In the genomic region with DNA sequence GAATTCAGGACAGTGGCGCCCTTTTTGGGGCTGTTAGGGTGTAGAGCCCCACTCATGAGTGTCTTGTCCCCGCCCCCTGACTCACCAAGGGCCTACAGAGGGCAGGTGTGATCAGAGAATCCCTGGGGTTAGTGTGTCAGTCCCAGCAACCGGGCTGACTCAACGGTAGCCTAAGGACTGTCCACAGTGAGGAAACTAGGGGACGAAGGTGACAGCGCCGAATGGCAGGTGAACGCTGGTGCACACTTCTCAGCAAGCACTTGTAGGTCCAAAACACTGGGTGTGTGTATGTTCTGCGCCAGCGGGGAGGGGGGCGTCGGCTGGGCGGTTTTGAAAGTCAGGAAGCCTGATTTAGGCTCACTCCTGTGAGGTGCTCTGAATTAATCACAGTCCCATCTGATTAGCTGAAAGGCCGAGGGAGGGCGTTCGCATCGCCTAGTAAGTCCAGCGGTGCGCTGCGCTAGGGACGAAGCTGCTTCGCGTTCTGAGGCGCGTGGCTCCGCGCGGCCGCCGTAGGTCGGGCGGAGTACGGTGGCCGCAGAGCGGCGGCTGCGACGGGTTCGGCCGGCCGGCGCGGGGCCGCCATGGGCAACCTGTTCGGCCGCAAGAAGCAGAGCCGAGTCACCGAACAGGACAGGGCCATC, we compare ENCODE assay signal across 8 mouse cellular contexts. TPM values are rescaled to one million over a fixed set of nuclear protein-coding genes. Genes with fewer than 3 reads are reported as not detected.
DNase-seq lines count a peak whose midpoint lies in the region; ATAC-seq and TF ChIP-seq lines count a peak whose summit lies in the region.

A gene (plus strand): TSS at position 151 of the 644 bp plus-strand sequence.

- peak within 1 kb of the TSS; percentile 33; the same call in 1 of the 2 replicates for H3K27ac ChIP-seq in cortical plate, adult 2 months (ENCODE audit: insufficient read depth, low read length)

- peak; percentile 43; the same call in 1 of the 2 replicates for TF ChIP-seq POLR2A in cortical plate, adult 2 months (IDR thresholded peaks at IDR 0.05; ENCODE audit: extremely low read depth, insufficient read depth, low read length)

- peak; percentile 52 for ATAC-seq in activated CD4-positive, CD25-positive, alpha-beta regulatory T cell, adult 4 months
- ATAC-seq in megakaryocyte-erythroid progenitor cell, adult 5-6 weeks (replicated peaks; ENCODE audit: low FRiP score, low TSS enrichment, poor library complexity, severe bottlenecking): peak; percentile 40; the same call in 1 of the 2 replicates

- DNase-seq in gastrocnemius, postnatal 10 days: peak; percentile 93
- peak; percentile 84 for DNase-seq in induced T-regulatory cell, adult 2 months (ENCODE audit: low read depth)
- peak; percentile 83 to 93 for DNase-seq in left cerebral cortex, postnatal 10 days (ENCODE audit: extremely low spot score in 1 of 2, low spot score in 2 of 2)
- DNase-seq in right cerebral cortex, postnatal 25 days: peak; percentile 92
- peak; percentile 87 to 92 for DNase-seq in urinary bladder, postnatal 4 days (ENCODE audit: low spot score in 2 of 2)

- peaks cover 8% of the 10 kb centered on the region for H3K4me1 ChIP-seq in cortical plate, adult 2 months (ENCODE audit: control insufficient read depth, insufficient read depth, low read length)

- H3K4me3 ChIP-seq in cortical plate, adult 2 months (ENCODE audit: insufficient read depth, low read length): peak within 1 kb of the TSS; percentile 68

- no peak for TF ChIP-seq CTCF in cortical plate, adult 2 months (IDR thresholded peaks at IDR 0.05; ENCODE audit: extremely low read depth, insufficient read depth, low read length)

- intact Hi-C loops in left cerebral cortex, postnatal 10 days (cut with DNase I): loop anchor here (2.0 kb wide), 1 partner anchor 77 kb away; no protein-coding TSS in a partner anchor

RNA-seq across cellular contexts. Expression of the gene that starts here (rescaled TPM):
- polyA plus RNA-seq in activated CD4-positive, CD25-positive, alpha-beta regulatory T cell, adult 4 months (2017; shearing (Covaris generic)): 10 to 100 TPM; 46.6 to 52.0 TPM
- polyA plus RNA-seq in cortical plate, adult 2 months (2012; rRNA removed): 44.2 and 48.1 TPM in 2 replicates
- total RNA-seq in gastrocnemius, postnatal 10 days (2021): 10 to 100 TPM; 30.8 to 33.5 TPM
- 10 to 100 TPM; 43.0 to 46.9 TPM for total RNA-seq in left cerebral cortex, postnatal 10 days (2021)
- 13.6 and 25.2 TPM in 2 replicates for total RNA-seq in megakaryocyte-erythroid progenitor cell, adult 5-6 weeks (2014; fragmentation: Nextera tagmentation)
- total RNA-seq in megakaryocyte-erythroid progenitor cell, adult 5-6 weeks (2017): 17.7 and 92.3 TPM in 2 replicates

Comparison
In these comparisons a context has a peak if more than half of its experiments do, and no peak if none do; other contexts are left out.
1. Peak in every context shown above with its lines: DNase-seq, ATAC-seq, H3K4me3 ChIP-seq and H3K27ac ChIP-seq.